ENCODE assay signal across 18 mouse cellular contexts in the genomic region with DNA sequence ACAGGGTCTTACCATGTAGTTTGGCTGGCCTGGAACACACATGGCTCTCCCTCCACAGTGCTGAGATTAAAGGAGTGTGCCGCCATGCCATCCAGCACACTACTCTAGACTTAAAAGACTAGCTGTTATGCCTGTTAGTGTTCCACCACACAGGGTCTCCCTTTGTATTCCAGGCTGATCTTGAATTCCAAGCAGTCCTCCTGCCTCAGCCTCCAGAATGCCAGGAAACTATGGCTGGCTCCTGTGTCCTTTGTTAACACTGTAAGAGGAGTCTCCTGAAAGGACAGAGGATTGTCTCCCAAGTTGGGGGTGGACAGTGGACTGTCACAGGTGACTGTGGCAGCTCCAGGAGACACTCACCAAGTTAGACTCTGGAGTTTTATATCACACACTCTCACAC. TPM values are rescaled to one million over a fixed set of nuclear protein-coding genes. Genes with fewer than 3 reads are reported as not detected.
DNase-seq lines count a peak whose midpoint lies in the region; ATAC-seq and TF ChIP-seq lines count a peak whose summit lies in the region.
"Had no signal": no experiment of that assay in that cellular context is flagged by ENCODE, and none has a peak within 500 bp of the region (broad histone marks: within the 10 kb centered on the region; RNA-seq: fewer than 3 reads in every experiment).

No protein-coding gene starts in this region.

- no peak overlapping the region for H3K4me2 ChIP-seq in stomach, embryonic 14.5 days (replicated peaks; ENCODE audit: low read depth, low read length)
- H3K4me2 ChIP-seq: hindbrain, embryonic 14.5 days; liver, embryonic 13.5 days; midbrain, embryonic 13.5 days; neural tube, embryonic 12.5 days had no signal

- WGBS in liver, adult 2 months = 100% methylated on average over 1 of the region's 1 CpGs
- WGBS in stomach, embryonic 14.5 days = 96% methylated on average over 1 of the region's 1 CpGs

- peaks cover 20% of the 10 kb centered on the region; the same call in 1 of the 2 replicates for H3K4me1 ChIP-seq in liver, adult 2 months (ENCODE audit: control insufficient read depth, insufficient read depth, low read length)
- H3K4me1 ChIP-seq in stomach, embryonic 14.5 days (ENCODE audit: control insufficient read depth, insufficient read depth, low read length) = 0 out of 2 replicates have a peak, but pooled peaks cover 3% of the 10 kb centered on the region
- H3K4me1 ChIP-seq: midbrain, embryonic 13.5 days; neural tube, embryonic 12.5 days had no signal

- H3K36me3 ChIP-seq in liver, adult 2 months (ENCODE audit: control insufficient read depth, insufficient read depth, low read length) = no peaks in the 10 kb centered on the region; the same call in 1 of the 2 replicates
- peaks cover 19% of the 10 kb centered on the region for H3K36me3 ChIP-seq in stomach, embryonic 14.5 days (ENCODE audit: control insufficient read depth, insufficient read depth, low read length)

- no peaks in the 10 kb centered on the region for H3K9me3 ChIP-seq in stomach, embryonic 14.5 days (ENCODE audit: control insufficient read depth, low read depth, low read length)
- H3K9me3 ChIP-seq: liver, embryonic 13.5 days; midbrain, embryonic 13.5 days; neural tube, embryonic 12.5 days had no signal

- no peak overlapping the region for H3K9ac ChIP-seq in liver, adult 2 months (ENCODE audit: low read depth, low read length)
- no peak overlapping the region for H3K9ac ChIP-seq in stomach, embryonic 14.5 days (replicated peaks; ENCODE audit: low read depth, low read length)
- H3K9ac ChIP-seq: hindbrain, embryonic 14.5 days; liver, embryonic 13.5 days; midbrain, embryonic 13.5 days; neural tube, embryonic 12.5 days had no signal

- H3K27ac ChIP-seq in liver, adult 2 months (replicated peaks; ENCODE audit: insufficient read depth, low read depth, low read length) = 0 out of 2 replicates have a peak overlapping the region, but pooled peaks have one; percentile 30
- H3K27ac ChIP-seq in stomach, embryonic 14.5 days (ENCODE audit: low read length) = 0 out of 2 replicates have a peak overlapping the region, but pooled peaks have one; percentile 39
- H3K27ac ChIP-seq: hindbrain, embryonic 14.5 days; layer of hippocampus, adult 2 months; midbrain, embryonic 13.5 days; neural tube, embryonic 12.5 days had no signal

- H3K79me2 ChIP-seq in liver, adult 2 months (ENCODE audit: control insufficient read depth, insufficient read depth, low read length) = no peaks in the 10 kb centered on the region

- no peaks in the 10 kb centered on the region for H3K27me3 ChIP-seq in liver, adult 2 months (ENCODE audit: control insufficient read depth, insufficient read depth, low read length)
- no peaks in the 10 kb centered on the region for H3K27me3 ChIP-seq in stomach, embryonic 14.5 days (ENCODE audit: control insufficient read depth, insufficient read depth, low read length)
- H3K27me3 ChIP-seq: liver, embryonic 13.5 days; midbrain, embryonic 13.5 days; neural tube, embryonic 12.5 days had no signal

- TF ChIP-seq POLR2A in liver, adult 2 months (IDR thresholded peaks at IDR 0.05; ENCODE audit: extremely low read depth, insufficient read depth, low read length) = no peak

- ATAC-seq in stomach, embryonic 14.5 days (ENCODE audit: insufficient number of reproducible peaks, insufficient read depth, low FRiP score, low read depth) = no peak
- ATAC-seq: forebrain, embryonic 16.5 days; midbrain, embryonic 13.5 days had no signal

- no peak for TF ChIP-seq CTCF in liver, adult 2 months (IDR thresholded peaks at IDR 0.05; ENCODE audit: low read depth, low read length)

- DNase-seq in heart, adult 11 months = peak; percentile 83
- no peak for DNase-seq in heart, adult 8-10 months (ENCODE audit: low spot score)
- DNase-seq in liver, adult 2 months (ENCODE audit: extremely low read depth, low read depth, low spot score) = no peak
- no peak for DNase-seq in liver
- peak; percentile 67 for DNase-seq in ZHBTc4 (ENCODE audit: low read depth, low spot score)
- DNase-seq in thymus, adult 18-20 months = no peak
- no peak for DNase-seq in cerebellum, postnatal 25 days
- DNase-seq: adrenal gland, adult 2 months; cerebellum, postnatal 10 days; heart, postnatal 36 days; layer of hippocampus, postnatal 36 days; liver, embryonic 13.5 days had no signal

- H3K4me3 ChIP-seq in liver, adult 2 months (ENCODE audit: insufficient read depth, low read depth, low read length) = no peak overlapping the region
- H3K4me3 ChIP-seq in stomach, embryonic 14.5 days (ENCODE audit: low read depth, low read length) = no peak overlapping the region
- H3K4me3 ChIP-seq: layer of hippocampus, adult 2 months; liver, embryonic 13.5 days; midbrain, embryonic 13.5 days; neural tube, embryonic 12.5 days had no signal

RNA-seq across cellular contexts. Expression of a gene that starts 7.1 kb away (rescaled TPM):
- total RNA-seq in heart, adult 8-10 months (2022) = 10 to 100 TPM; 57.8 to 82.0 (median 75.8) TPM
- total RNA-seq in liver, adult 2 months (2014; rRNA removed) = 47.4 and 87.1 TPM in 2 replicates
- polyA plus RNA-seq in liver, adult 2 months (2012; rRNA removed) = 125 and 145 TPM in 2 replicates
- polyA plus RNA-seq in stomach, embryonic 14.5 days (2014; fragmentation: Nextera tagmentation; extraction: Ambion mirVana) = 272 and 280 TPM in 2 replicates

RNA-seq across cellular contexts. Expression of a gene that starts 12.4 kb away (rescaled TPM):
- total RNA-seq in heart, adult 8-10 months (2022) = 100 to 1,000 TPM; 152 to 167 (median 158) TPM
- 64.8 and 73.2 TPM in 2 replicates for total RNA-seq in liver, adult 2 months (2014; rRNA removed)
- 86.3 and 91.2 TPM in 2 replicates for polyA plus RNA-seq in liver, adult 2 months (2012; rRNA removed)
- 413 and 444 TPM in 2 replicates for polyA plus RNA-seq in stomach, embryonic 14.5 days (2014; fragmentation: Nextera tagmentation; extraction: Ambion mirVana)

RNA-seq across cellular contexts. Expression of a gene that starts 12.6 kb away (rescaled TPM):
- 1 to 10 TPM in 1 of 4 experiments, under 1 TPM in 3; 0.50 to 1.1 (median 0.74) TPM for total RNA-seq in heart, adult 8-10 months (2022)
- 0.18 and 0.54 TPM in 2 replicates for total RNA-seq in liver, adult 2 months (2014; rRNA removed)
- polyA plus RNA-seq in liver, adult 2 months (2012; rRNA removed) = 1.2 and 1.5 TPM in 2 replicates
- polyA plus RNA-seq in stomach, embryonic 14.5 days (2014; fragmentation: Nextera tagmentation; extraction: Ambion mirVana) = 8.5 and 11.3 TPM in 2 replicates

Comparison
In these comparisons a context has a peak if more than half of its experiments do, and no peak if none do; other contexts are left out.
1. DNase-seq: peak in heart, adult 11 months (single experiment) and ZHBTc4 (single experiment); none in heart, adult 8-10 months (single experiment), liver, adult 2 months (single experiment), liver (single experiment), thymus, adult 18-20 months (0 of 2) and cerebellum, postnatal 25 days (0 of 2).